Mouse (Mus musculus) central nervous system, embryonic 14 days (tissue): ENCODE results near the gene Ndufs7. TPM values are rescaled to one million over a fixed set of nuclear protein-coding genes. Genes with fewer than 3 reads are reported as not detected.

Experiments used
- polyA plus RNA-seq: library from polyadenylated mRNA; depleted of rRNA; stranded (reverse); fragments of >200 nt; gene quantifications from 2 replicates; pipeline ENCODE4 v1.2.3, GENCODE M21; 2012; rRNA removed

The Ndufs7 gene
- 288 TPM in 2 replicates for polyA plus RNA-seq

DNA sequence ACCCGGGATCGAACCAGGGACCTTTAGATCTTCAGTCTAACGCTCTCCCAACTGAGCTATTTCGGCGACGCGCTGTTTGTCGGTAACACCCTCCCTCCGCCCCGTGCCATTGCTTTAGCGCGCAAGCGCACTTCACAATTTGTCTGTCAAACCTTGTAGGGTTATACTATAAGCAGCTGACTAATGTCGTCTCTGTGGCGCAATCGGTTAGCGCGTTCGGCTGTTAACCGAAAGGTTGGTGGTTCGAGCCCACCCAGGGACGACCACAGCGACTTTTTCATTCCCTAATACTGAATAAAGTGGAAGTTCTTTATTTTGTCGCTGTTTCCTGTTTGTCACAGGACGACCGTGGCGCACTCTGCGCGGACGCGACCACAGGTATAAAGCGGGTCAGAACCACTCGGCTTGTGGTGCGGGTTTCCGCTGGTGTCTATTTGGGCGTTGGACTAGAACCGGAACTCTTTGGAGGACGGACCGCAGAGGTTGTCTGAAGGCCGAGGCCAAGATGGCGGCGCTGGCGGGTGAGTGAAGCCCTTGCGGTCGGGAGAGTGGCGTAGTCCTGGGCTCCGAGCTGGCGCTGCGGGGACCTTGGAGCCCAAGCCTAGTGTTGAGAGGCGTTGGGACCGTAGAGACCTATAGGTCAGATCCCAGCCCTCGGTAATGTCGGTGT, at the start of gene Ndufs7:
Gene Ndufs7 (plus strand): TSS at position 151 of the 670 bp plus-strand sequence.

DNA sequence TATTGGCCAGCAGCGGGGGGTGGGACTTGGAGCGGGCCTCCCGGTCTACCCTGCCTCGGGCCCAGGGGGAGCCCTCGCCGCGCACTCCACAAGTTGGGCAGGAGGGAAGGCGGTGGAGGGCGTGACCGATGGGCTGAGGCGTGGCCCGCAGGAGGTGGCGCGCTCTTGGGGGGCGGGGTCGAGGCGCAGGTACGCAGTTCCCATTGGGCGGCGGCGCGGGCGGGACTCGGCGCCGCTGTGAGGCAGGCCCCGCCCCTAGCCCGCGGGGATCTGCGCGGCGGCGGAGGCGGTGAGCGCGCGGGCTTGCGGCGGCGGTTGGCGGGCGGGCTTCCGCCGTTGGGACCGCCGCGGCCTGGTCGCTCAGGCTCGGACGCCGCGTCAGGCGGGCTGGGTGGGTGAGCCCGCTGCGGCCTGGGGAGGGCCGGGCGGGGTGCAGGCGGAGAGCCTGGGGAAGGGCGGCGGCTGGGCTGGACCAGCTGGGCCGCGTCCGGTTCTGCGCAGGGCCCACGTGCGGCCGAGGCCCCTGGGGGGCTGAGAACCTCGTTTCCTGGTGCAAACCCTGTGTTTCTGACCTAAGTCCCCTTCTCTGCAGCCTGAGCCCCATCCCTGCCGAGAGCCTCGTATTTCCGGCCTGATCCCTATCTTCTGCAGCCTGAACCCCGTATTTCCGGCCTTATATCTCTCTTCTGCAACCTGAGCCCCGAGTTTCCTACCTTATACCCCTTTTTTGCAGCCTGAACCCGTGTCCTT, 22.3 kb upstream of the Ndufs7 start, which contains the start of gene Mum1:
Gene Mum1 (plus strand): TSS at position 19 of the 750 bp plus-strand sequence.

GRCm38 (mm10) chr10:80260642-80261584, 12.0 kb downstream of the Ndufs7 start, which contains the start of the genes Gamt and Dazap1:
Gene Gamt (minus strand): TSS chr10:80261012.
Gene Dazap1 (plus strand): TSS chr10:80261486.

DNA sequence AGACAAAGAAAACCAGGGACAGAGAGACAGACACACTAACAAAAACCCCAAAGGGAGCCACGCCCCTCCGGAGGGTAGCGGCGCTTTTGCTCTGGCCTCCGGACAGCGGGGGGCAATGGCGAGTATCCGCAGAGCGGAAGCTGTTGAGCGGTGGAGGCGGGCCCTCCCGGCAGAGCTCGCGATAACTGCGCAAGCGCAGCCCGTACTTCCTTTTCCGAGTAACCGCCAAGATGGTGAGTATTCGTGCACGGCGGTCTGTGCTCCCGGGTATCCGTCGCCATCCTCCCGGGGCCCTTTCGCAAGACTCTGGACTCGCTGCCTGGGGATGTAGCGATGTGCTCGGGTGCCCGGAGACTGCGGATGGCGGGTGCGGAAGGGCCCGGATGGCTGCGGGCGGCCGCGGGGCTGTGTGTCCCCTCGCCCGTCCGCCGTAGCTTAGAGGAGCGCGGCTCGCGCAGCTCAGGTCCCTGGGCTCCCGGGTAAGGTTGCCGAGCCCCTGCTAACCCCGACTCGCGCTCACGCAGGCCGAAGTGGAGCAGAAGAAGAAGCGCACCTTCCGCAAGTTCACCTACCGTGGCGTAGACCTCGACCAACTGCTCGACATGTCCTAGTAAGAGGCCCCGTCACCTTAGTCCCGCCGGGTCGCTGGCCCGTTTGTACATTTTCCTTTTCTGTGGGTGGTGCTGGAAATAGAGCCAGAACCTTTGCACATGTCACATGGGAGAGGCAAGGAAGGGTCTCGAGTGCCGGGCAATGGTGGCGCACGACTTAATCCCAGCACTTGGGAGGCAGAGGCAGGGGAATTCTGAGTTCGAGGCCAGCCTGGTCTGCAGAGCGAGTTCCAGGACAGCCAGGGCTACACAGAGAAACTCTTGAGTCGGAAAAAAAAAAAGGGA, 43.6 kb downstream of the Ndufs7 start, which contains the start of gene Rps15:
Gene Rps15 (plus strand): TSS at position 203 of the 896 bp plus-strand sequence.

GRCm38 (mm10) chr10:80295618-80296425, 46.9 kb downstream of the Ndufs7 start, which contains the start of gene Apc2:
Gene Apc2 (plus strand): TSS chr10:80295977.

Other genes with a start within 250 kb of the Ndufs7 start
- 4.7 and 6.9 TPM in 2 replicates for gene Arhgap45, start 232.5 kb upstream of the Ndufs7 start, polyA plus RNA-seq
- 262 and 267 TPM in 2 replicates for gene Polr2e, start 209.3 kb upstream of the Ndufs7 start, polyA plus RNA-seq
- 405 and 406 TPM in 2 replicates for gene Gpx4, start 202.0 kb upstream of the Ndufs7 start, polyA plus RNA-seq
- gene Sbno2, start 143.6 kb upstream of the Ndufs7 start, polyA plus RNA-seq = 28.9 and 30.5 TPM in 2 replicates
- gene Stk11, start 133.3 kb upstream of the Ndufs7 start, polyA plus RNA-seq = 122 and 127 TPM in 2 replicates
- 370 and 392 TPM in 2 replicates for gene Atp5d, start 110.5 kb upstream of the Ndufs7 start, polyA plus RNA-seq
- 141 and 148 TPM in 2 replicates for gene Cbarp, start 108.3 kb upstream of the Ndufs7 start, polyA plus RNA-seq
- gene Midn, start 100.8 kb upstream of the Ndufs7 start, polyA plus RNA-seq = 166 and 189 TPM in 2 replicates
- 465 and 485 TPM in 2 replicates for gene Cirbp, start 83.1 kb upstream of the Ndufs7 start, polyA plus RNA-seq
- 19.6 and 22.3 TPM in 2 replicates for gene 1600002K03Rik, start 76.2 kb upstream of the Ndufs7 start, polyA plus RNA-seq
- 44.2 and 45.0 TPM in 2 replicates for gene Efna2, start 69.6 kb upstream of the Ndufs7 start, polyA plus RNA-seq
- gene Mum1, start 22.7 kb upstream of the Ndufs7 start, polyA plus RNA-seq = 67.3 and 73.6 TPM in 2 replicates
- gene Gamt, start 11.9 kb downstream of the Ndufs7 start, polyA plus RNA-seq = 15.4 and 28.3 TPM in 2 replicates
- gene Dazap1, start 12.4 kb downstream of the Ndufs7 start, polyA plus RNA-seq = 207 and 232 TPM in 2 replicates
- gene Rps15, start 43.3 kb downstream of the Ndufs7 start, polyA plus RNA-seq = 2,757 and 2,767 TPM in 2 replicates
- 145 and 166 TPM in 2 replicates for gene Apc2, start 46.9 kb downstream of the Ndufs7 start, polyA plus RNA-seq
- gene 2310011J03Rik, start 71.4 kb downstream of the Ndufs7 start, polyA plus RNA-seq = 29.7 and 29.8 TPM in 2 replicates
- 4.5 and 6.3 TPM in 2 replicates for gene Pcsk4, start 80.4 kb downstream of the Ndufs7 start, polyA plus RNA-seq
- gene Reep6, start 80.8 kb downstream of the Ndufs7 start, polyA plus RNA-seq = 2.2 and 3.2 TPM in 2 replicates
- 1.4 and 2.8 TPM in 2 replicates for gene Adamtsl5, start 99.3 kb downstream of the Ndufs7 start, polyA plus RNA-seq
- gene Plk5, start 107.3 kb downstream of the Ndufs7 start, polyA plus RNA-seq = 2.6 and 2.9 TPM in 2 replicates
- gene Mex3d, start 138.5 kb downstream of the Ndufs7 start, polyA plus RNA-seq = 86.4 and 98.5 TPM in 2 replicates
- 273 and 295 TPM in 2 replicates for gene Mbd3, start 150.4 kb downstream of the Ndufs7 start, polyA plus RNA-seq
- 870 and 900 TPM in 2 replicates for gene Uqcr11, start 157.7 kb downstream of the Ndufs7 start, polyA plus RNA-seq
- 145 and 156 TPM in 2 replicates for gene Tcf3, start 184.5 kb downstream of the Ndufs7 start, polyA plus RNA-seq
- gene Onecut3, start 245.7 kb downstream of the Ndufs7 start, polyA plus RNA-seq = 4.1 and 6.6 TPM in 2 replicates